Mouse (Mus musculus) neural tube, embryonic 11.5 days (tissue): ENCODE results near the gene Ccrl2. TPM values are rescaled to one million over a fixed set of nuclear protein-coding genes. Genes with fewer than 3 reads are reported as not detected.
A peak's percentile ranks its signal among the peaks of the same experiment; 100 is the strongest.

Source experiments
- ATAC-seq: fragments of 200-750 bp; cut with Nextera tagmentation; 2 replicates; pipeline ENCODE4 v1.8.0; 2017; ENCODE audit warnings: moderate number of reproducible peaks, mild to moderate bottlenecking, moderate TSS enrichment, moderate library complexity; ENCODE audit not compliant: insufficient read depth, low FRiP score, low TSS enrichment
- DNase-seq: peaks from one replicate; pipeline ENCODE4 v3.0.0-alpha.2; 2015; ENCODE audit warnings: low spot score
- H3K27ac ChIP-seq: fragments of 300-500 bp; sonication (generic); 2 replicates; pipeline ENCODE4 v1.5.1; 2014; ENCODE audit warnings: low read depth, mild to moderate bottlenecking, low read length
- H3K27me3 ChIP-seq: fragments of 300-500 bp; sonication (generic); 2 replicates; pipeline ENCODE4 v1.6.1; 2014; ENCODE audit warnings: mild to moderate bottlenecking, low read length, mixed read lengths; ENCODE audit not compliant: control insufficient read depth, insufficient read depth
- H3K36me3 ChIP-seq: fragments of 300-500 bp; sonication (generic); 2 replicates; pipeline ENCODE4 v1.6.1; 2014; ENCODE audit warnings: mild to moderate bottlenecking, low read length, moderate library complexity, mixed read lengths; ENCODE audit not compliant: control insufficient read depth, insufficient read depth
- H3K4me1 ChIP-seq: fragments of 300-500 bp; sonication (generic); 2 replicates; pipeline ENCODE4 v1.6.1; 2014; ENCODE audit warnings: low read length, mixed read lengths; ENCODE audit not compliant: control insufficient read depth, insufficient read depth
- H3K4me2 ChIP-seq: fragments of 300-500 bp; sonication (generic); 2 replicates; pipeline ENCODE4 v1.6.1; 2014; ENCODE audit warnings: low read depth, mild to moderate bottlenecking, moderate library complexity
- H3K4me3 ChIP-seq: fragments of 300-500 bp; sonication (generic); 2 replicates; pipeline ENCODE4 v1.5.1; 2014; ENCODE audit warnings: low read depth, low read length
- H3K9ac ChIP-seq: fragments of 300-500 bp; sonication (generic); 2 replicates; pipeline ENCODE4 v1.6.1; 2014; ENCODE audit warnings: mild to moderate bottlenecking, low read length
- H3K9me3 ChIP-seq: fragments of 300-500 bp; sonication (generic); 2 replicates; pipeline ENCODE4 v1.6.1; 2016; ENCODE audit warnings: low read length; ENCODE audit not compliant: control insufficient read depth
- WGBS: fragments of 180-500 bp; shearing (Covaris S2); extraction: QIAGEN DNeasy Blood & Tissue Kit; methylation state at CpG from one replicate; pipeline ENCODE4 v1.1.7; 2014; 5-methylcytosine and 5-hydroxymethylcytosine counted together
- polyA plus RNA-seq: library from polyadenylated mRNA; unstranded; fragments of >200 nt; fragmentation: Nextera tagmentation; extraction: Ambion mirVana; gene quantifications from 2 replicates; pipeline ENCODE4 v1.2.1, GENCODE M21; 2014

Gene Ccrl2
- polyA plus RNA-seq, 1 experiment from 2014 or later: 1.6 TPM

DNA sequence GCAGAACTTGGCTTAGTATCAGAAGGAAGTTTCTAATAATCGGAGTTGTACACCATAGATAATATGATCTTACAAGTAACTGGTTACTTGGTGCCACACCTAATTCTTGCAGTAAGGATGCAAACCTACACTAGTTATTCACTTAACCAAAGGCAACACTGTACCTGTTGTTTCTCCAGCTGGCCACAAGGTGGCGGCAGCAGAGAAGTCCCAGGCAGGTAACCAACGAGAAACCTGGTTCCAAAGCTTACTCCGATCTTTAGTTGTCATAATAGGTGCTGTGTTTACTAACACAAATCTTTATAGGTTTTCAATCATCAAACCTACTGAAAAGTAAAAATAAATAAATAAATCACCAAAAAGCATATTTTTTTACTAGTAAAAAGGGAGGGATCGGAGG lies 35.8 kb upstream of the Ccrl2 start:
- Histone ChIP-seq H3K36me3 (no peaks in the 10 kb centered on the region), H3K4me2 (no peak overlapping the region), H3K9ac (no peak overlapping the region), H3K4me3 (no peak overlapping the region), H3K9me3 (no peaks in the 10 kb centered on the region), H3K4me1 (no peaks in the 10 kb centered on the region), H3K27ac (no peak overlapping the region), H3K27me3 (no peaks in the 10 kb centered on the region)
- WGBS: 34% methylated on average over 5 of the region's 5 CpGs
- DNase-seq (peak; percentile 48), ATAC-seq (no peak)

GRCm38 (mm10) chr9:111092657-111093056 lies 35.3 kb upstream of the Ccrl2 start:
- WGBS: 75% methylated on average over 9 of the region's 9 CpGs
- no peak overlapping the region for H3K27ac ChIP-seq
- no peaks in the 10 kb centered on the region for H3K36me3 ChIP-seq
- no peaks in the 10 kb centered on the region for H3K27me3 ChIP-seq
- ATAC-seq (no peak), DNase-seq (no peak)
- no peak overlapping the region for H3K4me3 ChIP-seq
- H3K9me3 ChIP-seq: no peaks in the 10 kb centered on the region
- H3K4me1 ChIP-seq: no peaks in the 10 kb centered on the region
- no peak overlapping the region for H3K9ac ChIP-seq
- H3K4me2 ChIP-seq: no peak overlapping the region

DNA sequence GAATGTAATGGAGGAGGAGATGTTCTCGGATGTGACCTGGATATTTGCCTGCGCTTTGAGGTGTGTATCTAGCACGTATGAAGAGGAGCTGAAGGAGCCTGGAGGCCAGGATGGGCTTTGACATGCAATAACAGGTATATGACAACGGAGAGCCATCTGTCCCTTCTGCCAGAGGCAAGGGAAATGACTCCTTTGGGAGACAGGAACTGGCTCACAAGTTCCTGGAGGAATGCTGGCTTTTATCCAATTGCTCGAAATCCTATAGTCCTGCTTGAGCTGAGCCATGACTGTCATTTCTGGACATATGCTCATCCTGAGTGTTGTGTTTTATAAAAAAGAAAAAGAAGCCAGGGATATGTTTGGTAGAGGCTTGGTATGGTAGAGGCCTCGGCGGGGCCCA lies 31.6 kb upstream of the Ccrl2 start:
- Histone ChIP-seq H3K4me1 (no peaks in the 10 kb centered on the region), H3K9ac (no peak overlapping the region), H3K4me3 (no peak overlapping the region), H3K27me3 (no peaks in the 10 kb centered on the region), H3K9me3 (no peaks in the 10 kb centered on the region), H3K4me2 (no peak overlapping the region), H3K27ac (no peak overlapping the region), H3K36me3 (no peaks in the 10 kb centered on the region)
- DNase-seq: no peak
- ATAC-seq: no peak
- WGBS: 34% methylated on average over 7 of the region's 7 CpGs

DNA sequence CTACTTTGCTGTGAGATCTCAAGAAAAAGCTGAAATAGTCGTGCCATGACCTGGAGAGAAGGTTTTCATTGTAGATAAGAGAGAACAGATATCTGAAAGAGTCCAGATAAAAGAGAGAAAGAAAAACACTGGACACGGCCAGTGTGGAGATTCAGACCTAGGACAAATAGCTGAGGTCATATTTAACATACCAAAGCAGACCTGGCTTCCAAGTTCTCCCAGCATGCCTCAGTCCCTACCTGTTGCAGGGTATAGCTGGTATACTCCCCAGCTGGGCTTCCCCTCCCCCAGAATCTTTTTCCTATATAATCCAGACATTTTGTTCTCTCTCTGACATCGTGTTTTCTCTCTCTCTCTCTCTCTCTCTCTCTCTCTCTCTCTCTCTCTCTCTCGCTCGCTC lies 30.6 kb upstream of the Ccrl2 start:
- H3K9ac ChIP-seq: no peak overlapping the region
- H3K27ac ChIP-seq: no peak overlapping the region
- no peaks in the 10 kb centered on the region for H3K27me3 ChIP-seq
- no peaks in the 10 kb centered on the region for H3K4me1 ChIP-seq
- no peak overlapping the region for H3K4me2 ChIP-seq
- no peaks in the 10 kb centered on the region for H3K36me3 ChIP-seq
- no peak for ATAC-seq
- 17% methylated on average over 5 of the region's 5 CpGs for WGBS
- DNase-seq: no peak
- H3K4me3 ChIP-seq: no peak overlapping the region
- no peaks in the 10 kb centered on the region for H3K9me3 ChIP-seq

- 27% methylated on average over 3 of the region's 3 CpGs for WGBS
Observed at GRCm38 (mm10) chr9:111086995-111087606, 29.8 kb upstream of the Ccrl2 start.

DNA sequence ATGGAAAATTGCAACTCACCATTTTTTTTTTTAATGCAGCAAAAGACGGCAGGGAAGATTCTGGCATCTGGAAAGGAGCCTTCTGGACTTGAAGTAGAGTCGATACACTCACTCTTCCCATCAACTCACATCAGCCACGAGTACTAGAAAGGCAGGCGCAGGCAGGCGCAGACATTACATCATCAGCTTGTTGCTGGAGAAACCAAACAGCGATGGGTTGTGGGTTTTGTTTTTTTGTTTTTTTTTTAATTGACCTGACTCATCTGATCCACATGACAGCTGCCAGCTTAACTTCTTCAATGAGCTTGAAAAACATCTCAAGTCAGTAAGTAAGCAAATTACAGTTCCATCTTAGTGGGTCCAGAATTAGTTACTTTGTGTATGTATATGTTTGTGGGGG lies 28.8 kb upstream of the Ccrl2 start:
- no peak for DNase-seq
- ATAC-seq: no peak
- H3K9ac ChIP-seq: no peak overlapping the region
- no peaks in the 10 kb centered on the region for H3K36me3 ChIP-seq
- H3K27ac ChIP-seq: no peak overlapping the region
- H3K9me3 ChIP-seq: no peaks in the 10 kb centered on the region
- H3K4me3 ChIP-seq: no peak overlapping the region
- H3K4me1 ChIP-seq: no peaks in the 10 kb centered on the region
- no peaks in the 10 kb centered on the region for H3K27me3 ChIP-seq
- WGBS: 69% methylated on average over 6 of the region's 6 CpGs
- H3K4me2 ChIP-seq: no peak overlapping the region

More at GRCm38 (mm10) chr9:111086995-111087606, 29.8 kb upstream of the Ccrl2 start:
- Histone ChIP-seq H3K27ac (no peak overlapping the region), H3K9ac (no peak overlapping the region), H3K4me3 (no peak overlapping the region), H3K4me1 (no peaks in the 10 kb centered on the region), H3K36me3 (no peaks in the 10 kb centered on the region), H3K27me3 (no peaks in the 10 kb centered on the region), H3K4me2 (no peak overlapping the region), H3K9me3 (no peaks in the 10 kb centered on the region)
- DNase-seq (no peak), ATAC-seq (no peak)

DNA sequence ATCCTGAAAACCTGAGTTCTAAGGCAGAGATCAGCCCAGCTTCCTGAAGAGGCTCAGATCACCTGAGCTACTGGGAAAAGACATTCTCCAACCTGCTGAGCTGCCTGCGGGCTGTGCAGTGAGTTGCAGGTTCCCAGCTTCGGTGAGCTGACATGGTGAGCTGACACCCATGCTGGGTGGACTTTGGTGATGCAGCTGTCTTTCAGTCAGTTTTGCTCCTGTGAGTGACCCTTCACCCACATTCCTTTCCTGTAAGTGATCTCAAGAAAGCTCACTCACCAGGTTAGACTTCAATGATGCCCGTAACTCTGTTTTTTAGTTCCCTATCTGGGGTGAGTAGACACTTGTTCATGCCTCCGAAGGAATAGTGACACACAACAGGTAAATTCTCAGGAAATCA lies 28.0 kb upstream of the Ccrl2 start:
- 63% methylated on average over 4 of the region's 4 CpGs for whole genome bisulfite sequencing
- H3K4me3 ChIP-seq: no peak overlapping the region
- H3K4me1 ChIP-seq: no peaks in the 10 kb centered on the region
- H3K36me3 ChIP-seq: no peaks in the 10 kb centered on the region
- ATAC-seq (no peak), DNase-seq (no peak)
- no peaks in the 10 kb centered on the region for H3K9me3 ChIP-seq
- no peak overlapping the region for H3K4me2 ChIP-seq
- no peak overlapping the region for H3K9ac ChIP-seq
- H3K27me3 ChIP-seq: no peaks in the 10 kb centered on the region
- no peak overlapping the region for H3K27ac ChIP-seq

DNA sequence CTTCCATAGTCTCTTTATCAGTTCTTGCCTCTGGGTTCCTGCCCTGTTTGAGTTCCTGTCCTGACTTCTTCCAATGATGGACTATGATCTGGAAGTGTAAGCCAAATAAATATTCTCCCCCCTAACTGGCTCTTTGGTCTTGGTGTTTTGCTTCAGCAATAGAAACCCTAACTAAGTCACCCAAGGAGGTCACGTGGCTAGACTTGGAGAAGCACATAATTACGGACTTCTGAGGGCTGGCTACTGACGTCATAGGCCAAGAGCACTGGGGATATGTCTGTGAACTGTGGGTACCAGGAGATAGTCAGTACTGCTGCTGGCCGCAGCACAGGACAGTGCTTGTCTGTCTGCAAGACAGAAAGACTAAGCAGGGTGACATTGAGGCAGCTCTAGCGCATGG lies 24.4 kb upstream of the Ccrl2 start:
- Histone ChIP-seq H3K9ac (no peak overlapping the region), H3K36me3 (no peaks in the 10 kb centered on the region), H3K27ac (no peak overlapping the region), H3K4me1 (no peaks in the 10 kb centered on the region), H3K27me3 (no peaks in the 10 kb centered on the region), H3K4me3 (no peak overlapping the region), H3K4me2 (no peak overlapping the region), H3K9me3 (no peaks in the 10 kb centered on the region)
- no peak for DNase-seq
- 87% methylated on average over 5 of the region's 5 CpGs for WGBS
- no peak for ATAC-seq

DNA sequence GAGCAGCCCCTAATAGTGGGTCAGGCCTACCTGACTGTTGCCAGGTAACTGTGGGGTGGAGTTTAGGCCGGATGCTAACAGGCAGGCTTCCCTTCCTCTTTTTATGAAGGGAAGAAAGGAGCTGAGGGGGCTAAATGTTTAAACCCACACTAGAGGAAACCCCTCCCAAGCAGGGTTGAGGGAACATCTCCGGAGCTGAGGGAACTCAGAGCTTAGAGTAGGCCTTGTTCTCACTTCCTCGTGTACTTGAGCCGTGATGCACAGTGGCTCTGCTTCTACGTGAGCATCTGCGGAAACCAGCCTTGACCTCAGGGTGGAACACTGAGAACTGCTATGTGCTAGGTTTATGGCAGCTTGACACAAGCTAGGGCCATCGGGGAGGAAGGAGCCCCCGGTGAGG lies 23.5 kb upstream of the Ccrl2 start:
- Histone ChIP-seq H3K4me2 (no peak overlapping the region), H3K4me1 (no peaks in the 10 kb centered on the region), H3K4me3 (no peak overlapping the region), H3K36me3 (no peaks in the 10 kb centered on the region), H3K27me3 (no peaks in the 10 kb centered on the region), H3K27ac (no peak overlapping the region), H3K9ac (no peak overlapping the region), H3K9me3 (no peaks in the 10 kb centered on the region)
- ATAC-seq (no peak), DNase-seq (no peak)
- WGBS: 89% methylated on average over 8 of the region's 8 CpGs
